Mouse (Mus musculus) liver, embryonic 13.5 days (tissue): ENCODE measurements around the gene Aspscr1. TPM values are rescaled to one million over a fixed set of nuclear protein-coding genes. Genes with fewer than 3 reads are reported as not detected.
"Not testable (repeated sequence)": the region's sequence is repeated elsewhere in the genome, so short reads cannot be mapped to it uniquely, and the experiment has no call there.

ENCODE experiments used
- ATAC-seq: fragments of 200-750 bp; cut with Nextera tagmentation; 2 replicates; pipeline ENCODE4 v1.8.0; 2017; ENCODE audit warnings: low read depth, mild to moderate bottlenecking, moderate number of reproducible peaks, moderate library complexity
- DNase-seq: peaks from one replicate; pipeline ENCODE4 v3.0.0; 2022
- H3K27ac ChIP-seq: fragments of 300-500 bp; sonication (generic); 2 replicates; pipeline ENCODE4 v1.5.1; 2015; ENCODE audit warnings: moderate library complexity, mild to moderate bottlenecking, inconsistent platforms
- H3K27me3 ChIP-seq: fragments of 300-500 bp; sonication (generic); 2 replicates; pipeline ENCODE4 v1.6.1; 2015; ENCODE audit warnings: mild to moderate bottlenecking, inconsistent platforms
- H3K36me3 ChIP-seq: fragments of 300-500 bp; sonication (generic); 2 replicates; pipeline ENCODE4 v1.6.1; 2015; ENCODE audit warnings: mild to moderate bottlenecking, inconsistent platforms
- H3K4me1 ChIP-seq: fragments of 300-500 bp; sonication (generic); replicated peaks from 2 replicates; pipeline ENCODE4 v1.6.1; 2015; ENCODE audit warnings: inconsistent platforms
- H3K4me2 ChIP-seq: fragments of 300-500 bp; sonication (generic); 2 replicates; pipeline ENCODE4 v1.6.1; 2015; ENCODE audit warnings: inconsistent platforms, mild to moderate bottlenecking, moderate library complexity
- H3K4me3 ChIP-seq: fragments of 300-500 bp; sonication (generic); replicated peaks from 2 replicates; pipeline ENCODE4 v1.5.1; 2015; ENCODE audit warnings: mild to moderate bottlenecking, inconsistent platforms
- H3K9ac ChIP-seq: fragments of 300-500 bp; sonication (generic); 2 replicates; pipeline ENCODE4 v1.6.1; 2015; ENCODE audit warnings: mild to moderate bottlenecking, inconsistent platforms
- H3K9me3 ChIP-seq: fragments of 300-500 bp; sonication (generic); replicated peaks from 2 replicates; pipeline ENCODE4 v1.6.1; 2016; ENCODE audit warnings: inconsistent platforms
- WGBS: fragments of 180-500 bp; shearing (Covaris S2); methylation state at CpG from one replicate; pipeline ENCODE4 v1.1.7; 2015; ENCODE audit not compliant: insufficient replicate concordance; 5-methylcytosine and 5-hydroxymethylcytosine counted together
- polyA plus RNA-seq: library from polyadenylated mRNA; unstranded; fragments of >200 nt; fragmentation: Nextera tagmentation; extraction: Ambion mirVana; gene quantifications from 2 replicates; pipeline ENCODE4 v1.2.1, GENCODE M21; 2015

Gene Aspscr1
- polyA plus RNA-seq, 1 experiment from 2014 or later, result 49.2 TPM

DNA sequence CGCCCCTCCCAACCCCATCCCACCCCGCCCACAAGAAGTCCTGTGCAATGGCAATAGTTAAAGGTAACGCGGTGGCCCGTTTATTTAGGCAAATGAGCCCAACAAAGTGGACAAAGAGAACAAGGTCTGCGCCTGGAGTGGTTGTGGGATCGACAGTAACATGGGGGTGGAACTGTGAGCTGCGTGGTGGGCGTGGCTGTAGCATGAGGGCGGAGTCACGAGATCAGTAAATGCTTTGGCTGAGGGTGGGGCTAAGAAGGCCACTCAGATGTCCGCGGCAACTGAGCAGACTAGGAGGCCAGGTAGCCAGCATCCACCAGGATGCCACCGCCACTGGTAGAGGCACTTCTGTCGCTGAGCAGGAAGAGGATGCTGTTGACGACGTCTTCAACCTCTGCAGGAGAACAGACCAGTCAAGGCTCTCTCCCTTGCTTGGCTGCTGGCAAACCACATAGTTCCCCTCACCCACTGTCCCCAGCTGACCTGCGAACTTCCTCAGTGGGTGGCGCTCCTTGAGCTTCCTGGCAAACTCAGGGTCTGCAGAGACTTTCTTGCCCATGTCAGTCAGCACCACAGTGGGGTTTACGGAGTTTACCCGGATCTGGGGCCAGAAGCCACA is 56.8 kb downstream of the Aspscr1 start:
- not testable (repeated sequence) for H3K9ac ChIP-seq, H3K9me3 ChIP-seq, H3K36me3 ChIP-seq, H3K4me3 ChIP-seq, H3K27ac ChIP-seq
- 3% methylated on average over 17 of the region's 21 CpGs for WGBS
- Histone ChIP-seq H3K4me1 (peaks cover 21% of the 10 kb centered on the region), H3K27me3 (peaks cover 37% of the 10 kb centered on the region), H3K4me2 (peak overlapping the region; percentile 37)
- ATAC-seq (peak; percentile 27; the same call in 1 of the 2 replicates), DNase-seq (peak; percentile 63)

DNA sequence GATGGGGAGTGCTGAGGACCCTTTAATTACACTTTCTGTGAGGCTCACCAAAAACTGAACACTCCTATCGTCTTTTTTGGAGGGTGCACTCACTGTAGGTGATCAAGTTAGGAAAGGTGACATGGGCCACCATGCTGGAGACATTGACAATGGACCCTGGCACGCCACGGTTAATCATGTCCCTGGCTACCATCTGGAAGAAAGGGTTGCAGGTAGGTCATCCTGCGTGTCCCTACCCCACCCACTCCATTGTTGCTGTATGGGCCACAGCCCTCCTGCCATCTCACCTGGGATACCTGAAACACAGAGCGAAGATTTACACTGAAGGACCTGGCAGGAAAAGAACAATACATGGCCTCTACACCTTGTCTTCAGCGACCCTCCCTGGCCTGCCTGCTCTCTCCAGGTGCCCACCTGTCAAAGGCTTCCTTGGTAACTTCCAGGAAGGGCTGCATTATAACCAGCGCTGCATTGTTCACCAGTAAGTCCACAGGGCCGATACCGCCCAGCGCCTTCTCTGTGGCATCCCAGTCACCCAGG is 57.6 kb downstream of the Aspscr1 start:
- ATAC-seq, result no peak
- Histone ChIP-seq H3K4me3 (no peak overlapping the region), H3K4me1 (peaks cover 21% of the 10 kb centered on the region), H3K4me2 (no peak overlapping the region), H3K9me3 (no peaks in the 10 kb centered on the region), H3K27ac (no peak overlapping the region), H3K9ac (no peak overlapping the region), H3K27me3 (peaks cover 35% of the 10 kb centered on the region), H3K36me3 (no peaks in the 10 kb centered on the region)
- 70% methylated on average over 10 of the region's 10 CpGs for WGBS
- no peak for DNase-seq

DNA sequence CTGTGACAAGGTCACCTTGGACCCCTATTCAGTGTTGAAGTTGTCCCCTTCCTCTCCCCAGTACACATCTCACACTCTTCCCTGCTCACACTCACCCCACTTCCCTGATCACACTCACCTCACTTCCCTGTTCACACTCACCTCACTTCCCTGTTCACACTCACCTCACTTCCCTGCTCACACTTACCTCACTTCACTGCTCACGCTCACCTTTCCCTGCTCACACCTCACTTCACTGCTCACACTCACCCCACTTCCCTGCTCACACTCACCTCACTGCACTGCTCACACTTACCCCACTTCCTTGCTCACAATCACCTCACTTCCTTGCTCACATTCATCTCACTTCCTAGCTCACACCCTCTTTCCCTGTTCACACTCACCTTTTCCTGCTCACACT is 58.6 kb downstream of the Aspscr1 start:
- Histone ChIP-seq H3K4me1 (peaks cover 16% of the 10 kb centered on the region), H3K4me2 (no peak overlapping the region), H3K36me3 (no peaks in the 10 kb centered on the region), H3K9ac (no peak overlapping the region), H3K9me3 (no peaks in the 10 kb centered on the region), H3K27me3 (peaks cover 26% of the 10 kb centered on the region), H3K4me3 (no peak overlapping the region), H3K27ac (no peak overlapping the region)
- DNase-seq, result no peak
- ATAC-seq, result no peak
- WGBS, result 76% methylated on average over 1 of the region's 1 CpGs

DNA sequence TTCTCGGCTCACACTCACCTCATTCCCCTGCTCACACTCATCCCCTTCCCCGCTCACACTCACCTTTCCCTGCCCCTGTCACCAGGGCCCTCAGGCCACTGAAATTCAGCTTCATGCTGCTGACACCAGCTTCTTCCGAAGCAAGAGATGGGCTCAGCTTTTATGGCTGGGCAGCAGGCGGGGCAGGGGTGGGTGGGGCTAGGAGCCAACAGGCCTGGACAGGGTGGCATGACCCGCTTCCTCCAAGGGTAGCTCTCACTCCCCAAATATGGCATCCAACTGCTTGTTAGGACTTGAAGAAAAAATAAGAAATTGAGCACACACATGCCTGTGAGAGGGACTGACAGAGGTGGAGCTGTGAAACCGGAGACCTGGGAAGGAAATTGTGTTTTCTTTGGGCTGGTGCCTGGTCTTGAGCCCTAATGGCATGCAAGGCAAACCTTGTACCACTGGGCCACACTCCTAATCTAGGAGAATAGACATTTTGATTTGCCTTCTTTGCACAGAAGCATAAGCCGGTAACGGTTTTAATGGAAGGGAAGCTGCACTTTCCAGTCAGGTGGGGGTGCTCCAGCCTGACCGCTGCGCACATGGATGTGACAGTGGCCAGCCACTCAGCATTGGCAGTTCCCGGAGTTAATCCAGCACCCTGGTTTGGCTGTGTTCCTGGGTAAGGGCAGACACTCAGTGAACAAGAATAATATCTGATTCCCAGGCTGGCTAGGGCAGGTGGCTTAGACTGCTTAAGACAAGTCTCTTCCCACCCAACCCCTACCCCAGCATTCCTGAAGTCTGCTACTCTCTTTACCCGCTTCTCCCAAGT is 59.3 kb downstream of the Aspscr1 start, which contains the start of gene Cbr2:
TSS of gene Cbr2 (minus strand) at position 257 of the 823 bp plus-strand sequence.
- Histone ChIP-seq H3K4me2 (no peak within 1 kb of the TSS), H3K4me1 (peaks cover 10% of the 10 kb centered on the region), H3K27ac (no peak within 1 kb of the TSS), H3K9ac (no peak within 1 kb of the TSS), H3K36me3 (no peaks in the 10 kb centered on the region), H3K4me3 (no peak within 1 kb of the TSS), H3K27me3 (peaks cover 26% of the 10 kb centered on the region), H3K9me3 (no peaks in the 10 kb centered on the region)
- 69% methylated on average over 12 of the region's 12 CpGs for WGBS
- no peak for ATAC-seq
- DNase-seq, result no peak

DNA sequence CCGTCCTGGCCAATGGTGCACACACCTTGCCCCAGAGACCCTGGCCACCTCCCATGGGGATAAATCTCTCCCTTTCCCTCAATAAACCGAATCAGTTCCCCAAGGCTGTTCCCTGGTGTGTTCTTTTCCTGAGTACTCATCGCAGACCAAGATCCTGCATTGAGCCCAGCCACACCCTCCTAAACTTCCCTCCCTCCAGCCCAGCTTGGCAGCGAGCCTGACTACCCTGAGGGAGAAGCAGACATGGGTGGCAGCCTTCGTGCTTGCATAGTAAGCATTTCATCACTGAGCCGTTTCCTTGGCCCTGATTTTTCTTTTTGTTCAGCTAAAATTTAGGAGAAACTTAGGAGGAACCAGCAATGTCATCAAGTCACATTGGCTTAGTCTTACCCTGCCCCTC is 60.7 kb downstream of the Aspscr1 start:
- peaks cover 9% of the 10 kb centered on the region for H3K4me1 ChIP-seq
- H3K9me3 ChIP-seq, result no peaks in the 10 kb centered on the region
- H3K4me3 ChIP-seq, result no peak overlapping the region
- no peak overlapping the region for H3K9ac ChIP-seq
- no peak for DNase-seq
- no peak for ATAC-seq
- 43% methylated on average over 6 of the region's 6 CpGs for WGBS
- H3K27ac ChIP-seq, result no peak overlapping the region
- H3K4me2 ChIP-seq, result no peak overlapping the region
- no peaks in the 10 kb centered on the region for H3K36me3 ChIP-seq
- peaks cover 25% of the 10 kb centered on the region for H3K27me3 ChIP-seq

DNA sequence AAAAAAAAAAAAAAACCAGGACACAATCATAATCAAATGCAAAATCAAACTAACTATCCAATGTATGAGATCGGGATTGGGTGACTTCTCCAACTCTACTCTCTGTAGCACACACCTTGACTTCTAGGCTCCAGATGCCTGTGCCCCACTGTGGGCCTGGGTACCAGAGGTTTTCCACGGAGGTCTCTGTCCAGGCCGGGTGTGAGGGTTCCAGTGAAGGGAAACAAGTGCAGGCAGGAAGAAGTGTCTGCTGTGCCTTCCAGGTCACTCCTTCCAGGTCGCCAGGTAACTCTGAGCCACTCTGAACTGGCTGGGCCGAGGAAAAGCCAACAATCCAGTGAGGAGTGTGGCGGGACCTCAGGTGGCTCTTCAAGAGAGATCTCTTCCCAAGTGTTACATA is 63.7 kb downstream of the Aspscr1 start:
- Histone ChIP-seq H3K4me2 (no peak overlapping the region), H3K4me1 (no peaks in the 10 kb centered on the region), H3K36me3 (no peaks in the 10 kb centered on the region), H3K9me3 (no peaks in the 10 kb centered on the region), H3K4me3 (no peak overlapping the region), H3K9ac (no peak overlapping the region), H3K27me3 (peaks cover 12% of the 10 kb centered on the region), H3K27ac (no peak overlapping the region)
- 51% methylated on average over 6 of the region's 6 CpGs for WGBS
- DNase-seq (no peak), ATAC-seq (no peak)

DNA sequence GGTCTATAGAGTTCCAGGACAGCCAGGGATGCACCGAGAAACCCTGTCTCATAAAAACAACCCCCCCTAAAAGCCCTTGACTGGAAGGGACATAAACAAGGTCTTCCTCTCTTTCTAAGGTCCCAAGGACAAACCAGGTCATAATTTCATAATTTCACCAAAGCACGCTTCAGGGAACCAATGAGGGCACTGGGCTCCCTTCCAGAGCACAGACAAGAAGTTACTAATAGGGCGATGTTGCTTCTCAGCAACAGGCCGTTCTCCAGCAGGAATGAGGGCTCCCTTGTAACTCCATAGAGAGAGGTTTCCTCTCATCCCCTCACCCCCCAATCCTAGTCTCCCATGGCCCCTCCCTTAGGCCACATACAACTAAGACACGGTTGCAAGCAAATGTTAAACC is 68.2 kb downstream of the Aspscr1 start:
- WGBS, result 75% methylated on average over 5 of the region's 5 CpGs

DNA sequence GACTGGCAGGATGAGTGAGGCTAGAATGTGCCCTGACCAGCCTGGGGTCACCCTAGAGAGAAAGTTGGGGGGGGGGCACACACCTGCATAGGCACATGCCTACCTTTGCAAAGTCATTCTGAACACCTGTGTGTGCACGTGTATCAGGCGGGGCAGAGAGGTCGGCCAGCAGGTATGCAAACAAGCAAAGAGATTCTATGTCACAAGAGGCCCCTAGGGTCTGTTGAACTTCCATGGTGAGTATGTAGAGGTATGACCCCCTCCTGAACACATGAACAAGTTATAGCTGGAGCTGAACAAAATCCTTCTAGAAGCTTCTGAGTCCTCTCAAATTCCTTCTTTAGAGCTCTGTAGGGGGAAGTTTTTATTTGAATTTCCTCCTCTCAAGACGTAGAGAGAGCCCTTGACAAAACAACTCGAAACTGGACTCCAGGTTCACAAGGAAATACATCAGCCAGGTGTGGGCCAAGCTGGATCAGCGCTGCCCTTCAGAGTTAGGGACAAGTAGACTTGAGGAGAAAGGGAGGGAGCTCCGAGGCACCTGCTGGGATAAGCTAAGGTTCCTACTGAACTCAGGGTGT is 71.4 kb downstream of the Aspscr1 start:
- Histone ChIP-seq H3K4me1 (no peaks in the 10 kb centered on the region), H3K36me3 (no peaks in the 10 kb centered on the region), H3K27ac (no peak overlapping the region), H3K27me3 (peaks cover 3% of the 10 kb centered on the region; the same call in 1 of the 2 replicates), H3K9ac (no peak overlapping the region), H3K9me3 (no peaks in the 10 kb centered on the region), H3K4me3 (no peak overlapping the region), H3K4me2 (no peak overlapping the region)
- WGBS, result 58% methylated on average over 7 of the region's 7 CpGs
- ATAC-seq (no peak), DNase-seq (no peak)

More for the DNA sequence above, 68.2 kb downstream of the Aspscr1 start:
- Histone ChIP-seq H3K9me3 (no peaks in the 10 kb centered on the region), H3K4me2 (no peak overlapping the region), H3K4me1 (no peaks in the 10 kb centered on the region), H3K4me3 (no peak overlapping the region), H3K36me3 (no peaks in the 10 kb centered on the region), H3K27me3 (peaks cover 3% of the 10 kb centered on the region; the same call in 1 of the 2 replicates), H3K9ac (no peak overlapping the region), H3K27ac (no peak overlapping the region)
- ATAC-seq (no peak), DNase-seq (no peak)

DNA sequence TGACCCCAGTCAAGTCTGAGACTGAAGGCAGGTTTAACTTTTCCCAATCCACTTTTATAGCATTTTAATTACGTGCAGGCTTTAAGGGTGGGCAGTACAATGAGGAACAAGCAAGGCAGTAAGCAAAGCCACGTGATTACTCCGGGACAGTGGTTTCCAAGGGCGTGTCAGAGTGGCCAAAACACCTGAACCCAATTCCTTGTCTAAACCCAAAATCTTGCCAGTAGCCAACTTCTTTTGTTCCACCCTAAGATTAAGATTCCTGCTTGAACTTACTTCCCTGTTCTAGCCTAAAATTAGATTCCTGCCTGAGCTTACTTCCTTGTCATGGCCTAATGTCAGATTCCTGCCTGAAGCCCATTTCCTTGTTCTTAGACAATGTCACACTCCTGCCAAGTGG is 75.2 kb downstream of the Aspscr1 start:
- Histone ChIP-seq H3K36me3 (no peaks in the 10 kb centered on the region), H3K9me3 (no peaks in the 10 kb centered on the region), H3K27ac (no peak overlapping the region), H3K4me1 (no peaks in the 10 kb centered on the region), H3K9ac (no peak overlapping the region), H3K4me3 (no peak overlapping the region), H3K27me3 (no peaks in the 10 kb centered on the region), H3K4me2 (no peak overlapping the region)
- 52% methylated on average over 4 of the region's 4 CpGs for WGBS
- DNase-seq, result no peak
- no peak for ATAC-seq

DNA sequence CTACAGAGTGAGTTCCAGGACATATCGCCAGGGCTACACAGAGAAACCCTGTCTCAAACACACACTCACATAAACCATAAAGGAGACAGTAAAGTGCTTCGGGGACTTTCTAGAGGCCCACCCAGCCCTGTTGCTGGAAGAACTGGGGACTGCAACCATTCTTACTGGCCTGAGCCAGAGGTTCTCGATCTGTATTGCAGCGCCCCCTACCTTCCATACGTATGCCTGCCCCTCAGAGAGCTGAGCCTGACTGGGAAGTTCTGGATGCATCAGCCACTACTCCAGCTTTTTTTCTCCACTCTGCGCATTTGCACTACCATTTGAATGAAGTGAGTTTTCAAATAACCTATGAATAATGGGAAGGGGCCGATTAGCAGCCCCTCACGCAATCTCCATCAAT is 76.7 kb downstream of the Aspscr1 start:
- WGBS, result 50% methylated on average over 8 of the region's 8 CpGs
- Histone ChIP-seq H3K4me3 (no peak overlapping the region), H3K9ac (no peak overlapping the region), H3K27ac (no peak overlapping the region), H3K9me3 (no peaks in the 10 kb centered on the region), H3K4me1 (no peaks in the 10 kb centered on the region), H3K4me2 (no peak overlapping the region), H3K27me3 (no peaks in the 10 kb centered on the region), H3K36me3 (no peaks in the 10 kb centered on the region)
- DNase-seq, result peak; percentile 20
- ATAC-seq, result no peak

DNA sequence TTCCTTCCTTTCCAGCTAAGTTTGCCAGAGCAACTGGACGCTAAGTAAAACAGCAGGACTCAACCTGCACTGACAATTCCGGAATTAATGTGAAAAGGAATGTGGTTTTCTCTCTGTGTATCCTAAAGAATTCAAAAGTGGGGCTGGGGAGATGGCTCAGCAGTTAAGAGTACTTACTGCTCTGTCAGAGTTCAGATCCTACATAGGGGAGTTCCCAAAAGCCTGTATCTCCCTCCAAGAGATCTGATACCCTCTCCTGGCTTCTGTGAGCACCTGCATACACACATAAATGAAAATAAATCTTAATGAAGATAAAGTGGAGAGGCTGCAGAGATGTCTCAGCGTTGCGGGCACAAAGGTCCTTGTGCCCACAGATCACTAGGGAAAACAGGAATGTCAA is 78.8 kb downstream of the Aspscr1 start:
- Histone ChIP-seq H3K27me3 (no peaks in the 10 kb centered on the region), H3K4me3 (no peak overlapping the region), H3K9me3 (no peaks in the 10 kb centered on the region), H3K4me2 (no peak overlapping the region), H3K9ac (no peak overlapping the region), H3K27ac (no peak overlapping the region), H3K4me1 (no peaks in the 10 kb centered on the region), H3K36me3 (no peaks in the 10 kb centered on the region)
- 62% methylated on average over 4 of the region's 4 CpGs for WGBS
- DNase-seq, result no peak
- no peak for ATAC-seq
